Mouse (Mus musculus) erythroblast, embryonic 14.5 days (primary cell): ENCODE results near the gene Olfr1341.

Experiments used
- GATA1 ChIP-seq: IDR thresholded peaks from 2 replicates; pipeline ENCODE4 v1.6.1; 2012; ENCODE audit warnings: low read length, inconsistent platforms, mixed read lengths
- TAL1 ChIP-seq: IDR thresholded peaks from 3 replicates; pipeline ENCODE4 v1.6.1; 2012; ENCODE audit warnings: low read length, inconsistent platforms, mixed read lengths

DNA sequence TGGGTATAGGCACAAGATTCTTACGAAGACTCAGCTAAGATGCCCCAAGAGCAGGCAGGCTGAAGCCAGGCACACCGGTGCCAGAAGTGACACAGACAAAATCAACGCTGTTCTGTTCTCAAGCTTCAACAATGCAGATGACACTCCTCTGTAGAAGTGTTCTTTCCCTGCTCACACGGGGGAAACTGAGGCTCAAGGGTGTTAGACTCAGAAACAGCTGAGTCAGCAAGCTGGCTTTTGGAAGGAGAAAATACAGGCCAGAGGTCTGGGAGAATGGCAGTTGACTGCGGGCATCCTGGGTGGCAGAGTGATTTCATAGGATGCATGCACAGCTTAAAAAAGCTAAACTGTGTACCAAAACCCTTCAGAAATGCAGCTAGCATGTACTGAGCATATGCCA lies 4.8 kb downstream of the Olfr1341 start:
- no peak for TF ChIP-seq TAL1
- TF ChIP-seq GATA1 = no peak
